Mouse (Mus musculus): Measurements from ENCODE around the gene Eif4ebp2. TPM values are rescaled to one million over a fixed set of nuclear protein-coding genes. Genes with fewer than 3 reads are reported as not detected.

The Eif4ebp2 gene
- total RNA-seq (2021), result 10 to 100 TPM; 46.2 to 51.2 TPM
- long read RNA-seq, experiment 1, full-length matches to known transcripts, result 2 of 16 reads
- long read RNA-seq, experiment 1, partial matches to known transcripts, result 0 of 16 reads
- long read RNA-seq, experiment 1, other reads (novel, unspliced or antisense), result 14 of 16 reads
- long read RNA-seq, experiment 2, full-length matches to known transcripts, result 1 of 18 reads
- long read RNA-seq, experiment 2, partial matches to known transcripts, result 0 of 18 reads
- long read RNA-seq, experiment 2, other reads (novel, unspliced or antisense), result 17 of 18 reads

DNA sequence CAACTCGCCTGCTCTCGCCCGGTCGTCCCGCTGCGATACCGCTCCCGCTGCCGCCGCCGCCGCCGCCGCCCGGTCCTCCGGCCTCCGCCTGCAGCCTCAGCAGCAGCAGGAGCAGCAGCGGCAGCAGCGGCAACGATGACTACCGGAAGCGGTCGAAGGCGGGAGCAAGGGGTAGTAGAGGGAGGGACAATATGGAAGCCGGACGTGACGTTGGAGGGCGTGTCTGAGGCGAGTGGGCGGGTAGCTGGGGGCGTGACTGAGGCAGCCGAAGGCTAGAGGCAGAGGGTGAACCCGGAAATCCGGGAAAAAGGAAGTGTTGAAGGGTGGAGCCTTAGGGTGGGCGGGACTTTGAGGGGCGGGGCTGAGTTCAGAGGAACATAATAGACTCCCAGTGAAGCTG, at the start of gene Eif4ebp2:
Gene Eif4ebp2 (minus strand): TSS at position 17 of the 400 bp plus-strand sequence.
- peak; percentile 96 to 99 for DNase-seq (ENCODE audit: low spot score in 2 of 2)

DNA sequence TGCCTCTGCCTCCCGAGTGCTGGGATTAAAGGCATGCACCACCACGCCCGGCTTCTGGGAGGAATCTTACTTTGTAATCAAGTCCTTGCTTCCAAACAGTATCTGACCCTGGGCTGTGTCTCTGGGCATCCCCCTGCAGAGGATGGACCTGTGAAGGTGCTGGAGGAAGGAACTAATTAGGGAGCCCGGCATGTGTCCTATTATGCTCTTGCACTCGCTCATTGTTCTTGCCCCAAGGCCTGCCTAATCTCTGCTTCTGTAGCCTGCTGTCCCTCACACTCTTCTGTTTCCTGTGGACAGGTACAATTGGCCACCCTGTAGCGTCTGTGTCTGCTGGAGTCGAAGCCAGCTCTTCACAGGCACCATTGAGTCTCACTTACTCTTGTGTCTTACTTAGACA, 48.3 kb upstream of the Eif4ebp2 start:
- DNase-seq (ENCODE audit: low spot score in 2 of 2), result no peak

DNA sequence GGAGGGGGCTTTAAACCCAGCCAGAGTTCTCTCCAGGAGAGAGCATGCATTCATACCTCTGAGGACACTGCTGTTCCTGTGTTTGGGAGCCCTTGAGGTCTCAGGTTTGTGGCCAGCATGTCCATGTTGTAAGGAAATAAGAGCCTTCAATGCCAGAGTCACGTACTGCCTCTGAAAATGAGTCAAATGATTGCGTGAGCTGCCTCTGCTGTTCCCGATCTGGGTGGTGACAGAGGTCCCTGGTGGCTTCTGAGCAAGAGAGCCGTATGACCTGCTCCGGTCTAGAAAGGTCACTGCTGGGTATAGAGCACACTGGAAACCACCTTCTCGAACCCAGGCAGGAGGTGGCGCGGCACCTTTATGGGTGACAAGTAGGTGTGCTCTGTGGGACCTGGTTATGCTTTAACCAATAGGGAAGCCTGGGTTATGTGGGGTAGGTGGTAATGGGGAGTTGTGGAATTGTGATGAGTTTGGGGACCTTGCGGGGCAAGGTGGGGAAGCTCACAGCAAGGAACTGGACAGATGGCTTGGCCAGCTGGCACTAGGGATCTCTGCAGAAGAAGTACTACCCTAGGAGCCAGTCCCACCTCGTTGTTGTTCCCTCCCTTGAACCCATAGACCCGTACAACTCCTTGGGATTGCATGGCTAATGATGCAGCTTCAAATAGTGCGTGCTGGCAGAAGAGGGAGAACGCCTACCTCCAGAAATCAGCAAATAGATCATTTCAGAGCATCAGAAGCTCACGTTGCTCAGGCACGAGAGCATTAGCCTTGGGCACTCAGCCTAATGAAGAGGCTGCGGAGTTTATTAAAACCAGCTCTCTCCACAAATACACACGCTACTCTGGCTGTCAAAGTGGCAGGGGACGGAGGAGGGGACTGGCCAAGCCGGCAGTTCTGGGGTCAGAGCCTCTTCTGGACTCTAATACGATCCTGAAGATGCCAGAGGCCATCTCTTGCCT, 47.3 kb upstream of the Eif4ebp2 start:
- DNase-seq (ENCODE audit: low spot score in 2 of 2), result no peak

DNA sequence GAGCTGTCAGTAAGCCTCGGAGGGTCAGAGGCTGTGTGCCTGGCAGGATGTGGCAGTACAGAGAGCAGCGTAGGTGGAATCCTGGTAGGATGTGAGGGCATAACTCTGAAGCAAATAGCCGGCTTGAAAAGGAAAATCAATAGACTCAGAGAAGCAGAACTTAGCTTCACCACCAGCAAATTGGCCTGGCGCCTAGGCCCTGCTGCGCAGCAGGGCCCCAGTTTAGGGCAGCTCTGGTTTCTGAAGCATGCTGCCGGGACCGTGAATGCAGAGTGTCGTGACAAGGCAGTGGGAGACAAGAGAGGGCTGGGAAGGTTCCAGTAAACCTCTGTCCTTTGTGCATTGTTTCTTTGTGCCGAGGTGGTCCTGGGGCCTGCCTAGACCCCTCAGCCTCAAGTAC, 43.8 kb upstream of the Eif4ebp2 start:
- no peak for DNase-seq (ENCODE audit: low spot score in 2 of 2)

DNA sequence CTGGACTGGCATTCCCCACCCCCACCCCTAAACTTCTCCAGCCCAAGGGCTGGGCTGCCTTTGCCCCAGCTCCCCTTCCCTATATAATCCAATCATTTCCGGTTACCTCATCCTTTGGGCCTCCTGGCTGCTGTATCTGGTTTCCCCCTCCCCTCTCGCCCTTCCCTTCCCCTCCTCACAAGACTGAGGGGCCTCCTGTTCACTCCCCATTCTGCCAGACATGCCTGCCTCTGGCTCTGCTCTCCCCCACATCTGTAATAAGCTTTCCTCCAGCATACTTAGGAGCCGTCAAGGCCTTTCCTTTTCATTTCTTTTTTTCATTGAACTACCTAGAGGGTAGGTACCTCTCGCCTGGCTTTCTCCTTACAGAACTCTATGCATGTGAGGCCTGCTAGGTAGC, 43.0 kb upstream of the Eif4ebp2 start:
- DNase-seq (ENCODE audit: low spot score in 2 of 2), result no peak

DNA sequence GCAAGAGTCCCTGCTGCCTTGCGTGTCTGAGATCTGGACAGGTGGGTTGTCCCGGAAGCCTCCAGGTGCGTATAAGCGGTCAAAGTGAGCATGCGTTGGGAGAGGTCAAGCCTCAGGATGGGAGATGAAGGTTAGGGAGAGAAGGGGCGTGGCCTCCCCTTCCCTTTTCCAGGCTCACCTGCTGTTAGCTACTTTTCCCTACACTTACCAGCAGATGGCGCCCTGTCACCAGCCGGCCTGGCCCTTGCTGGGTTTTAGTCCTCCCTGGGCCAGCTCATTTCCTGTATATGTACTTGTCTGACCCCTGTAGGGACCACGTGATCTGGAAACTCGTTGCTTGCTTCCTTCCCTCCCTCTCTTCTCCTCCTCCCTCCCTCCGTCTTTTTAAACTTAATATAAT, 39.6 kb upstream of the Eif4ebp2 start:
- peak; percentile 69 to 76 for DNase-seq (ENCODE audit: low spot score in 2 of 2)

DNA sequence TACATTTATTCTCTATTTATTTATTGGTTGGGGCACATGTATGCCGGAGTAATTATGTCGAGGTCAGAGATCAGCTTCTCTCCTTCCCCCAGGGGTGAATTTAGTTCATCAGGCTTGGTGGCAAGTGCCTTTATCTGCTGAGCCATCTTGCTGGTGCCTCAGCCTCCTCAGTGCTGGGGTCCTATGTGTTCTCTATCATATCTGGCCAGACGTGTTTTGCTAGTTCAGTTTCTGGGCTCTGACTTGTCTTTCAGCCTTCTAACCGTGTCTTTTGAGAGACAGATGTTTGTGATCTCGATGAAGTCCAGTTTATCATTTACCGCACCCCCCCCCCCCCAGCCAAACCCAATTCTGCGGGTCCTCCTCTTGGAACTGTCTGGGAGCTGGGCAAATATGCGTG, 39.1 kb upstream of the Eif4ebp2 start:
- DNase-seq (ENCODE audit: low spot score in 2 of 2), result no peak

DNA sequence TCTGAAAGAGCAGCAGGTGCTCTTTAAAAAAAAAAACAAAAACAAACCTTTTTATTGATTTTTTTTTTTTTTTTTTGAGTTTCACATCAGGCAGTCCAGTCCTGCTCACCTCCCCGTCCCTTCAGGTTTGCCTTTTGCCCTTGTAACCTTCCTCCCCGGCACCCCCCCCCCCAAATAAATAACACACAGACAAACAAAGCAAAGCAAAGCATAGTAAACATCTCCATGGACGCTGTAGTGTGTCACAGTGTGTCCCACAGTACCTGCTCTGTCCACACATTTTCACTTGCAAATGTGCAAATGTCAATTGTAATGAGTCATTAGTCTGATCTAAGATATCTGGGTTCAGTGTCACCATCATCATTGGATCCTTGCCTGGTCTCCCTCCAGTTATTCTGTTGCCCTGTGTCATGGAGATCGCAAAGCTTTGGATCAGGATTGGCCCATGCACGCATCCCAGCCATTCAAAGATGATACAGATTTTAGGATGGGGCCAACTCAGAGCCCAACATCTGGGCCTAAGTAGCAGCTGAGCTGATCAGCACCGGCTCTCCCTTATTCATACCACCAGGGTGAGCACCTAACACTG, 36.2 kb upstream of the Eif4ebp2 start:
- DNase-seq (ENCODE audit: low spot score in 2 of 2), result no peak

DNA sequence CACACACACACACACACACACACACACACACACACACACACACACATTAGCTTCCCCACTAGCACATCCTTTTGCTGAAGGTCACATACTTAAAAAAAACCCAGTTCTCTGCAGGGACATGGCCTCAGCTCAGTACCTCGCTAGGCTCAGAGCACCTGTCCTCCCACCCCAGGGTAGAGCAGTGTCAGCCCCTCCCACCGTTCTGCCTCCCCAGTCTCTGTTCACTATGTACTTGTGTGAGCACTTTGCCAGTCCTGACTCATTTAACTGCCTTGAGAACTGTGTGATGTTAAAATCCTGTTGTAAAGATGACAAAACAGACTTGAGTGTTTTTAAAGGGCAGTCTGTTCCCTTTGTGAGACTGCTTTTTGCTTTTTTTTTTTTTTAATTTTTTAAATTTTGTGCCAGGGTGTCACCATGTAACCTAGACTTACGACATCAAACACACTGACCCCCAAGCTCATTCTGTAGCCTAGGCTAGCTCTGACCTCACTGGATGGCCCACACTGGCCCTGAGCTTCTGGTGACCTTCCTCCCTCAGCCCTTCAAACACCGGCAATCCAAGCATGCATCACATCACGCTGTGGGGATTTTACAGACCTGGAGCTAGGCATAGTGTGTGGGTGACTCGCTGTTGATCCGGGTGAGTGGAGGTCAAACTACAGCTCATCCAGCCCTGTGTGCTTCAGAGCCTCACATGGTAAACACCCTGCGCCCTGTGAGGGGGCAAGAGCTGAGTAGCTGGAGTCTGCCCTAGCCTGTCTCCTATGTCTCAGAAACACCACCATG, 34.3 kb upstream of the Eif4ebp2 start:
- no peak for DNase-seq (ENCODE audit: low spot score in 2 of 2)

DNA sequence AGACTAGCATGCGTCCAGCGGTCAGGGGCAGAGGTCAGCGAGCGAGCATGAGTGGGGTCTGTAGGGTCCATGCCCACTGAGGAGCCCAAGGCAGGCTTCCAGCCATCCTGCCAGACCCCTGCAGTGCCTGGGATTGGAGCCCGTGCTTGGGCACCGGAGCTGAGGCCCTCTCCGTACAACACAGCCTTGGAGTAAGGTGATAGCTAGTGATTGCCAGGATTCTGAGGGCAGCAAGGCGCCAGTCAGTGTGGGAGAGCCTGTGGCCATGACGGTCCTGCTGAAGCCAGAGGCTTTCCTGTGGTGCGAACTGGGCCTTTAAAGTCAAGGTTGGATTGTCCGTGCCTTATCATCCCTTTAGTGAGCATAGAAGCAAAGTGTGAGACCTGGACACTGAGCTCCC, 32.3 kb upstream of the Eif4ebp2 start:
- DNase-seq (ENCODE audit: low spot score in 2 of 2), result no peak

DNA sequence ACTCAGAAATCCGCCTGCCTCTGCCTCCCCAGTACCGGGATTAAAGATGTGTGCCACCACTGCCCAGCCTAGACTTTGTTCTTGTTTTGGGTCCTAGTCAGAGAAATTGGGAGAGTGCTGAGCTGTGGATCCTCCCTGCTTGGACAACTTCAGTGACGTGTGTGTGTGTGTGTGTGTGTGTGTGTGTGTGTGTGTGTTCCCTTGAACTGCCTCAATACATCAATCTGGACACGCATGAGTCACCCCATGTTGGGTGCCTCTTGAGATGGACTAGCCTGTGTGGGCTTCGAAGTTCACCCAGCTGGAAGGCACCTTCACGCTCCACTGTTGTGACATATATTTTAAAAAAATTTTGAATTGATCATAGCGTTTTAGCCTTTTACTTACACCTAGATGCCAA, 30.3 kb upstream of the Eif4ebp2 start:
- no peak for DNase-seq (ENCODE audit: low spot score in 2 of 2)

DNA sequence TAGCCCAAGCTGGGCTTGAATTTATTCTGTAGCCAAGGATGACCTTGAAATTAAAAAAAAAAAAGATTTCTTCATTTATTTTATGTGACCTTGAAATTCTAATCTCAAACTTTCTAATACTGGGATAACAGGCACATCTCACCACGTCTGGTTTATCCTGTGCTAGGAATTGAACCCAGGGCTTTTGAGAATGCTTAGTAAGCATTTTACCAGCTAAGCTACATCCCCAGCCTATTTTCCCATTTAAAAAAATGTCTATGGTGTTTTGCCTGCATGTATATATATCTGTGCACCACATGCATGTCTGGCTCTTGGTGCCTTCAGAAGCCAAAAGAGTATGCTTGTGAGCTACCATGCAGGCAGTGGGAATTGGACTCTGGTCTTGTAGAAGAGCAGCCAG, 28.0 kb upstream of the Eif4ebp2 start:
- DNase-seq (ENCODE audit: low spot score in 2 of 2), result no peak

DNA sequence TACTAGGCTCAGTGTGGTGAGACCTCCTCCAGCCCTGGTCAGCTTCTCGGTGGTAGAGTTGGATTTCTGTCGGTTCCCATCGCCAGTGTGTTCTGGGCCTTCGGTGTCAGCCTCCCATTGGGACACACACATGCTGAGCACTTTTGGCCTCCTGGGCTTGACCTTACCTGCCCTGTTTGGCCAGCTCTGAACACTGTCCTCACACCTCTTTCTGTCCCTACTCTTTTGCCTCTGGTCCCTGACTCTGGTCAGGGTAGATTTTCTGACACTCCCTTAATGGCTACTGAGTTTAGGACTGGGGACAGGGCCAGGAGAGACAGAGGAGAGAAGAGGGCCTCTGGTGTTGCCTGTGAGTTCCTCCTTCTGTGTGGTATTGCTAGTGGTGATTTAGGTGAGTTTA, 27.5 kb upstream of the Eif4ebp2 start:
- no peak for DNase-seq (ENCODE audit: low spot score in 2 of 2)

DNA sequence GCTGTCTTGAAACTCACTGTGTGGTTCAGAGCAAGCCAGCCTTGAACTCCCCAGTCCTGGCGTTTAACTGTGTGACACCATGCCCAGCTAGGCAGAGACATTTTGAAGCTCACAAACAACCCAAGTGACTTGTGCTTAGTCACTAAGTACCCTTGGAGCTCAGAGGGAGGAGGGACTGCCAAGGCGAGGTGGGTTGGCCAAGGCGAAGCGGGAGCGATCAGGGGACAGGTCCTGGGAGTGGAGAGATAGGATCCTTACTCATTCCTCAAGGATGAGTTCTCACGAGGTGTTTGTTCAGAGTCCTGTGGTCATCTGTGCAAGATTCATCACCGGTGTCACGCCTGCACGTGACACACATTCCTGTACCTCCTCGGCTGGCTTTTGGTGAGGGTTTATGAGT, 27.0 kb upstream of the Eif4ebp2 start:
- no peak for DNase-seq (ENCODE audit: low spot score in 2 of 2)

DNA sequence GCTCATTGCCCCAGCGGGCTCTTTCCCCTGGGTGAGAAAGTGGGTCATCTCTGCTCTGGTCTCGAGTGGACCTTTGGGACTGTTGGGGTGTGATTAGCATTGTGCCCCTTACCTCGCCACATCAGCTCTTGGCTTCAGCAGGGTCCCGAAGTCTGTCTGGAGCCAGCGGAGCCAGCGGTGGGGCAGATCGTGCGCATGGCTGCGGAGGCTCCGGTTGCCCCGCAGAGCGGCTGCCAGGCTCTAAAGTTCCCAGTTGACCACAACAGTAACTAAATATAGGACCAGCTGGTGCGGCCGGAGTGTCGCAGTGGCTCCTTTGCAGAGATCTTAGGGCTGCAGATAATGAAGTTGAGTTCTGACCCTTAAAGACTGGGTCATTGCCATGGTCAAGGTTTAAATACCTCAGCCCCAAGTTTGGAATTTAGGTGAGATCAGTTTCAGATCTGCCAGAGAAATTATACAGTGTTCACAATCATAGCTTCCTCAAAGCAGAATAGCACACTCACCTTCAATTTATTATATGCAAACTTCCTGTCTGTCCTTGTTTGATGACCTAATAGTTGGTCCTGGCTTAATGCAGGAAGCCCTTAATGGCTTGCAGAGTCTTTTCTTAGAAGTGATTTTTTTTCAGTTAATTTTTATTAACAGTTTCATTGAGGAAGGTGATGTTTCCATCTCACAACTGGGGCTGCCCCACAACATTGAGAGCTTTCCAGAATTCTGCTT, 24.1 kb upstream of the Eif4ebp2 start:
- DNase-seq (ENCODE audit: low spot score in 2 of 2), result no peak

DNA sequence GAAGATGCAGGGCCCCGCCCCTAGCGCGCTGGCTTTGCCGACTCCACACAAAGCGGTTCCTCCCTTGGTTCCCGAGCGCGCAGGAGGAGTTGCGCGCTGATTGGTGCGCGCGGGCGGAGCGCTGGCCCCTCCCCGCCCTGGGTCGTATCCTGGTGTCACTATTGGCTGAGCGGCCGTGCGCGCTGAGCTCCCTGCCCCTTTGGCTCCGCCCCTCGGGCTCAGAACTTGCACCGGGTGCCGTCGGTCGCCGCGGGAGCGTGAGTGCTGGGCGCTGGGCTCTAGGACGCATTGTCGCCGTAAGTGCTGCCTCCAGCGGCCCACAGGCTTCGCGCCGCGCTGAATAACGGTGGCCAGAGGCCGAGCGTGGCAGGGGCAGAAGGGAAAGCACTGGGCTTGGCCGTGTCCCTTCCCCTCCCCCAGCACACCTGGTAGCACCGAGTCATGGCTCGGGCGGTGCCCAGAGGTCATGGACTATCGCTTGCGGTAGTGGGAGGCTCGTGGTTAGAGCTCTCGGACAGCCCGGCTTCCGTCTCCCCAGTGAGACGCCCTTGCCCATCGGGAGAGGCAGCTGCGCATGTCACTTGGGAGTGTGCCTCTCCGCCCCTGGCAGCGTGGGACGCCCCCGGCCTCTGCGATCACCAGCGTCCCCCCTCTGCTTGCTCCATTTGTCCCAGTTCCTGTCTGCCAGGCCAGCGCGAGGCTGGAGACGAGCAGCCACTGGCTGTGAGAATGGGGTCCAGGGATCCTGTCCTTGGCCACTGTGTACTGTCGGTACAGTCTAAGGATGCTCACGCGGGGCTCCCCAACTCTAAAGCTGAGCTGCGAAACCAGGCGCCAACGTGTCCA, 23.4 kb upstream of the Eif4ebp2 start, which contains the start of gene Lrrc20:
Gene Lrrc20 (plus strand): TSS at position 208 of the 846 bp plus-strand sequence.
- peak; percentile 87 to 96 for DNase-seq (ENCODE audit: low spot score in 2 of 2)

DNA sequence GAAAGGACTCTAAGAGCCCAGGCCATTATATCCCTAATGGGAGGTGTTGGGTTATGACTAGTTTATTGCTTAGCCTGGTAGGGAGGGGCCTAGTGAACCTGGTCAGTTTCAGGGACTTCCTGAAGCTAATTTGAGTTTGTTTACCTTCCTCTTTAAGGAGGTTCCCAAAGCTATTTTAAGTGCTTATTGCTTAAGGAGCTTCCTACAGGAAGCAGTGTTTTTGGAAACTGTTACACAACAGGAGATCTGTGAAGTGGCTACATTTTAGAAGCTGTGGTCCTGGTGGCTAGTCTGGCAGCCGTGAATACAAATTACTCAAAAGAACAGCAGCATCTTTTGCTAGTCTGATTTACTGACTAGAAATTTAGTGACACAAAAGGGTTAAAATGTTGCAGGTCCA, 21.9 kb upstream of the Eif4ebp2 start:
- DNase-seq (ENCODE audit: low spot score in 2 of 2), result no peak

DNA sequence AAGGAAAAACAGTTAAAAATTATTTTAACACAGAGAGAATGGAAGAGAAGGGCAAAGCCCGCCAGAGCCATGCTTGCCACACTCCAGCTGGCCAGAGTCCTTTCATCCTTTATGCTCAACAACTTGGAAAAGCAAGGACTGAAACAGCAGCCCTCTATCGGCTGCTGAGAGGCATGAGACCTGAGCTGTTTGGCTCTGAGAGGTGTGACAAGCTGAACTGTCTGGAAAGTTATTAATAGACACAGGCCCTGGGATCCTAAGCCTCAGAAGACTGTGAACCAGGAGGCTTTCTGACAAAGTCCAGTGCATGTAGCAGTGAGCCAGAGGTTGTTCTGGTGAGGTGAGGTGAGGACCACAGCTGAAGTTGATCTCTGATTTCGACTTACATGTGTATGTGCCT, 21.2 kb upstream of the Eif4ebp2 start:
- no peak for DNase-seq (ENCODE audit: low spot score in 2 of 2)

DNA sequence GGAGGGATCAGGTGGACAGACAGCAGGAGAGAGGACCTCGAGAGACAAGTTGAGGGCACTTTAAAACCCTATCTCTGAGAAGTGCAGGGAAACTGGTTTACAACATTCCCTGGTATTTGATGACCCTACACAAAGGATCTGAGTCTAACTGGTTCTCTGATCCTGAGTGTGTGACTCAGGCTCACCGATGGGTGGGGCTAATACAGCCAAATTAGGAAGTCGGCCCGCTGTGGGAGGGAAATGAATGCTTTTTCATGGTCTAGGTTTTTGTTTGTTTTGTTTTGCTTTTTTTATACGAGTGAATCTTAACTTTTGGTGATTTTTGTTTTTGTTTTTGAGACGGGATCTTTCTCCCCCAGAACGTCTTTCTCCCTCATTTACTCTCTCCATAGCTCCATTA, 16.4 kb upstream of the Eif4ebp2 start:
- no peak for DNase-seq (ENCODE audit: low spot score in 2 of 2)

DNA sequence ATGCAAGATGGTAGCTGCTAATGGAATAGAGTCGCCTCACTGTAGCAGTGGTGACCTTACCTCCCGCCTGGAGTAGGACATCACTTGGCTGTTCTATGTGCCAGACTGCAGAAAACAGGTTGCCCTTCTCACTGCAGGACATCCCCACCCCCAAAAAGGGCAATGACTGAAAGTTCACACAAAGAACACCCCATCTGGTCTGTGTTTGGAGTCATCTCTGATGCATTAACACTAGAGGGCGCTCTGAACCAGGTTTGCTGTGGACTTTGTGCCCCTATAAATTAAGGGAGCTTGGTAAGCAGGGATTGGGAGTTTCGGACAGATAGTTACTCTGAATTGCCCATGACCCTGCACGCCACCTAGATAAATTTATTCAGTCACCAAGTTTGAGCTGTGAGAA, 14.4 kb upstream of the Eif4ebp2 start:
- DNase-seq (ENCODE audit: low spot score in 2 of 2), result no peak
